Mouse (Mus musculus) spleen, postnatal 14 days (tissue): ENCODE results near the gene Itga9.

Experiments used
- DNase-seq, 2 experiments: peaks; one replicate each; pipeline ENCODE4 v3.0.0; 2021 to 2022; ENCODE audit warnings: low spot score in 2 of 2

Gene Itga9

GRCm38 (mm10) chr9:118651939-118652338 is 45.4 kb downstream of the Itga9 start:
- no peak for DNase-seq

GRCm38 (mm10) chr9:118653436-118653835 is 46.9 kb downstream of the Itga9 start:
- no peak for DNase-seq

GRCm38 (mm10) chr9:118654969-118655368 is 48.5 kb downstream of the Itga9 start:
- DNase-seq = no peak

GRCm38 (mm10) chr9:118655726-118656125 is 49.2 kb downstream of the Itga9 start:
- no peak for DNase-seq

- DNase-seq = no peak
Observed at GRCm38 (mm10) chr9:118658159-118658558, 51.7 kb downstream of the Itga9 start.

GRCm38 (mm10) chr9:118659809-118660208 is 53.3 kb downstream of the Itga9 start:
- no peak for DNase-seq

GRCm38 (mm10) chr9:118660259-118660658 is 53.8 kb downstream of the Itga9 start:
- DNase-seq = no peak

- DNase-seq = no peak
Observed at GRCm38 (mm10) chr9:118662026-118662425, 55.5 kb downstream of the Itga9 start.

- DNase-seq = no peak
Observed at GRCm38 (mm10) chr9:118662476-118662875, 56.0 kb downstream of the Itga9 start.

- DNase-seq = no peak
Observed at GRCm38 (mm10) chr9:118663938-118664337, 57.4 kb downstream of the Itga9 start.

GRCm38 (mm10) chr9:118666069-118666468 is 59.6 kb downstream of the Itga9 start:
- DNase-seq = no peak

GRCm38 (mm10) chr9:118669696-118670095 is 63.2 kb downstream of the Itga9 start:
- DNase-seq = no peak

- DNase-seq = no peak
Observed at GRCm38 (mm10) chr9:118674277-118674676, 67.8 kb downstream of the Itga9 start.

- DNase-seq = no peak
Observed at GRCm38 (mm10) chr9:118674761-118675160, 68.3 kb downstream of the Itga9 start.

GRCm38 (mm10) chr9:118675573-118676170 is 69.2 kb downstream of the Itga9 start:
- no peak for DNase-seq

- no peak for DNase-seq
Observed at GRCm38 (mm10) chr9:118676692-118677091, 70.2 kb downstream of the Itga9 start.

- DNase-seq = no peak
Observed at GRCm38 (mm10) chr9:118677349-118677748, 70.9 kb downstream of the Itga9 start.

GRCm38 (mm10) chr9:118678020-118678750 is 71.7 kb downstream of the Itga9 start:
- DNase-seq = no peak

GRCm38 (mm10) chr9:118678759-118679158 is 72.3 kb downstream of the Itga9 start:
- DNase-seq = no peak

- DNase-seq = no peak
Observed at GRCm38 (mm10) chr9:118681506-118681905, 75.0 kb downstream of the Itga9 start.

- DNase-seq = no peak
Observed at GRCm38 (mm10) chr9:118682154-118682553, 75.7 kb downstream of the Itga9 start.

GRCm38 (mm10) chr9:118683507-118683906 is 77.0 kb downstream of the Itga9 start:
- no peak for DNase-seq

- no peak for DNase-seq
Observed at GRCm38 (mm10) chr9:118684343-118684742, 77.9 kb downstream of the Itga9 start.
